Mouse (Mus musculus) splenic B cell, adult 2 months (primary cell): Measurements from ENCODE around the gene Dsn1.
A peak's percentile ranks its signal among the peaks of the same experiment; 100 is the strongest.

Experiments
- DNase-seq: peaks from one replicate; pipeline ENCODE4 v3.0.0-alpha.2; 2011; ENCODE audit warnings: low read depth, low spot score
- H3K27me3 ChIP-seq: 2 replicates; pipeline ENCODE4 v1.6.1; 2012; ENCODE audit warnings: mild to moderate bottlenecking, low read length, moderate library complexity, mixed read lengths; ENCODE audit not compliant: control insufficient read depth, poor library complexity, insufficient read depth, severe bottlenecking
- H3K36me3 ChIP-seq: 2 replicates; pipeline ENCODE4 v1.6.1; 2012; ENCODE audit warnings: mild to moderate bottlenecking, low read length, moderate library complexity, mixed read lengths; ENCODE audit not compliant: control insufficient read depth, poor library complexity, insufficient read depth, severe bottlenecking

Gene Dsn1

GRCm38 (mm10) chr2:157006511-157007233 lies at the start of gene Dsn1:
Gene Dsn1, minus strand, starts transcription at chr2:157007154.
- Histone ChIP-seq H3K36me3 (no peaks in the 10 kb centered on the region), H3K27me3 (no peaks in the 10 kb centered on the region)
- peak; percentile 95 for DNase-seq

- H3K27me3 ChIP-seq = no peaks in the 10 kb centered on the region
- H3K36me3 ChIP-seq = no peaks in the 10 kb centered on the region
- DNase-seq = no peak
Observed at GRCm38 (mm10) chr2:157055721-157056120, 48.8 kb upstream of the Dsn1 start.

- no peaks in the 10 kb centered on the region for H3K27me3 ChIP-seq
- no peak for DNase-seq
Observed at GRCm38 (mm10) chr2:157054816-157055215, 47.9 kb upstream of the Dsn1 start.

GRCm38 (mm10) chr2:157054297-157054696 lies 47.3 kb upstream of the Dsn1 start:
- no peaks in the 10 kb centered on the region for H3K27me3 ChIP-seq
- no peaks in the 10 kb centered on the region for H3K36me3 ChIP-seq
- DNase-seq = no peak

More at GRCm38 (mm10) chr2:157054816-157055215, 47.9 kb upstream of the Dsn1 start:
- H3K36me3 ChIP-seq = no peaks in the 10 kb centered on the region

- peak; percentile 23 for DNase-seq
- Histone ChIP-seq H3K36me3 (no peaks in the 10 kb centered on the region), H3K27me3 (no peaks in the 10 kb centered on the region)
Observed at GRCm38 (mm10) chr2:157053787-157054186, 46.8 kb upstream of the Dsn1 start.

- H3K27me3 ChIP-seq = no peaks in the 10 kb centered on the region
- no peak for DNase-seq
- H3K36me3 ChIP-seq = no peaks in the 10 kb centered on the region
Observed at GRCm38 (mm10) chr2:157053124-157053523, 46.2 kb upstream of the Dsn1 start.

GRCm38 (mm10) chr2:157052448-157052847 lies 45.5 kb upstream of the Dsn1 start:
- no peak for DNase-seq
- Histone ChIP-seq H3K36me3 (no peaks in the 10 kb centered on the region), H3K27me3 (no peaks in the 10 kb centered on the region)

- Histone ChIP-seq H3K27me3 (no peaks in the 10 kb centered on the region), H3K36me3 (no peaks in the 10 kb centered on the region)
- DNase-seq = no peak
Observed at GRCm38 (mm10) chr2:157049831-157050243, 42.9 kb upstream of the Dsn1 start.

GRCm38 (mm10) chr2:157048395-157049181 lies 41.6 kb upstream of the Dsn1 start:
- DNase-seq = no peak
- no peaks in the 10 kb centered on the region for H3K27me3 ChIP-seq
- H3K36me3 ChIP-seq = no peaks in the 10 kb centered on the region

GRCm38 (mm10) chr2:157046956-157047355 lies 40.0 kb upstream of the Dsn1 start:
- no peaks in the 10 kb centered on the region for H3K27me3 ChIP-seq

GRCm38 (mm10) chr2:157045932-157046331 lies 39.0 kb upstream of the Dsn1 start:
- Histone ChIP-seq H3K36me3 (no peaks in the 10 kb centered on the region), H3K27me3 (no peaks in the 10 kb centered on the region)
- DNase-seq = no peak

More at GRCm38 (mm10) chr2:157046956-157047355, 40.0 kb upstream of the Dsn1 start:
- H3K36me3 ChIP-seq = no peaks in the 10 kb centered on the region
- DNase-seq = no peak

GRCm38 (mm10) chr2:157043987-157044386 lies 37.0 kb upstream of the Dsn1 start:
- Histone ChIP-seq H3K27me3 (no peaks in the 10 kb centered on the region), H3K36me3 (no peaks in the 10 kb centered on the region)
- peak; percentile 28 for DNase-seq

- Histone ChIP-seq H3K36me3 (no peaks in the 10 kb centered on the region), H3K27me3 (no peaks in the 10 kb centered on the region)
- DNase-seq = no peak
Observed at GRCm38 (mm10) chr2:157043556-157043955, 36.6 kb upstream of the Dsn1 start.

- H3K27me3 ChIP-seq = no peaks in the 10 kb centered on the region
- H3K36me3 ChIP-seq = no peaks in the 10 kb centered on the region
- DNase-seq = no peak
Observed at GRCm38 (mm10) chr2:157041421-157041820, 34.5 kb upstream of the Dsn1 start.

- Histone ChIP-seq H3K27me3 (no peaks in the 10 kb centered on the region), H3K36me3 (no peaks in the 10 kb centered on the region)
- no peak for DNase-seq
Observed at GRCm38 (mm10) chr2:157040649-157041046, 33.7 kb upstream of the Dsn1 start.
